Mouse (Mus musculus) bone marrow, adult 2 months (tissue): ENCODE data around the gene Scn1b. TPM values are rescaled to one million over a fixed set of nuclear protein-coding genes. Genes with fewer than 3 reads are reported as not detected.

Source experiments
- H3K27ac ChIP-seq: fragments of 200-500 bp; 2 replicates; pipeline ENCODE4 v1.5.1; 2012; ENCODE audit warnings: low read depth, mild to moderate bottlenecking, control low read depth, inconsistent platforms, low read length; ENCODE audit not compliant: control insufficient read depth, poor library complexity, insufficient read depth
- H3K4me1 ChIP-seq: fragments of 200-500 bp; 2 replicates; pipeline ENCODE4 v1.6.1; 2011; ENCODE audit warnings: low read length; ENCODE audit not compliant: control insufficient read depth, insufficient read depth
- H3K4me3 ChIP-seq: fragments of 200-500 bp; replicated peaks from 2 replicates; pipeline ENCODE3; 2011; ENCODE audit warnings: mild to moderate bottlenecking, low read depth, low read length, control low read depth; ENCODE audit not compliant: control insufficient read depth
- CTCF ChIP-seq: fragments of 200-500 bp; IDR thresholded peaks from 2 replicates; pipeline ENCODE4 v1.5.1; 2011; ENCODE audit warnings: low read length, control low read depth; ENCODE audit not compliant: control insufficient read depth, insufficient read depth
- POLR2A ChIP-seq: fragments of 200-500 bp; IDR thresholded peaks from 2 replicates; pipeline ENCODE4 v1.6.1; 2011; ENCODE audit warnings: low read depth, mild to moderate bottlenecking, control low read depth, low read length, borderline replicate concordance; ENCODE audit not compliant: control insufficient read depth
- WGBS: fragments of 180-500 bp; shearing (Covaris S2); methylation state at CpG from one replicate; pipeline ENCODE4 v1.1.7; 2018; 5-methylcytosine and 5-hydroxymethylcytosine counted together
- polyA plus RNA-seq: library from polyadenylated mRNA; stranded (reverse); fragments of >200 nt; gene quantifications from 2 replicates; pipeline ENCODE4 v1.2.4, GENCODE M21; 2011; ENCODE audit warnings: low replicate concordance; ENCODE audit not compliant: missing spikeins, insufficient read depth, insufficient read length

The Scn1b gene
- polyA plus RNA-seq, 1 experiment, result 6.2 TPM

- Histone ChIP-seq H3K4me1 (peaks cover 2% of the 10 kb centered on the region; the same call in 1 of the 2 replicates), H3K4me3 (no peak overlapping the region), H3K27ac (no peak overlapping the region)
- 85% methylated on average over 11 of the region's 11 CpGs for WGBS
- TF ChIP-seq POLR2A (no peak), CTCF (no peak)
Measured at GRCm38 (mm10) chr7:31107781-31108180, 19.0 kb downstream of the Scn1b start.

GRCm38 (mm10) chr7:31106166-31106565 lies 20.6 kb downstream of the Scn1b start:
- WGBS, result 11% methylated on average over 3 of the region's 3 CpGs
- H3K4me3 ChIP-seq, result no peak overlapping the region
- TF ChIP-seq CTCF (no peak), POLR2A (no peak)
- H3K4me1 ChIP-seq, result peaks cover under 1% of the 10 kb centered on the region; the same call in 1 of the 2 replicates
- no peak overlapping the region for H3K27ac ChIP-seq

- WGBS, result 52% methylated on average over 15 of the region's 15 CpGs
- TF ChIP-seq CTCF, result peak; percentile 68
- TF ChIP-seq POLR2A, result no peak
- H3K4me3 ChIP-seq, result no peak overlapping the region
- no peak overlapping the region for H3K27ac ChIP-seq
- no peaks in the 10 kb centered on the region for H3K4me1 ChIP-seq
Measured at GRCm38 (mm10) chr7:31105061-31105768, 21.6 kb downstream of the Scn1b start.

- Histone ChIP-seq H3K4me3 (no peak overlapping the region), H3K27ac (no peak overlapping the region), H3K4me1 (no peaks in the 10 kb centered on the region)
- TF ChIP-seq CTCF (no peak), POLR2A (no peak)
- WGBS, result 54% methylated on average over 14 of the region's 14 CpGs
Measured at GRCm38 (mm10) chr7:31100786-31101185, 26.0 kb downstream of the Scn1b start.

- Histone ChIP-seq H3K4me3 (no peak overlapping the region), H3K27ac (no peak overlapping the region), H3K4me1 (no peaks in the 10 kb centered on the region)
- TF ChIP-seq POLR2A (no peak), CTCF (peak; percentile 22; the same call in 1 of the 2 replicates)
- 83% methylated on average over 6 of the region's 6 CpGs for WGBS
Measured at GRCm38 (mm10) chr7:31099612-31099982, 27.2 kb downstream of the Scn1b start.

GRCm38 (mm10) chr7:31098697-31099611 lies 27.8 kb downstream of the Scn1b start:
- H3K27ac ChIP-seq, result no peak overlapping the region
- 83% methylated on average over 22 of the region's 22 CpGs for WGBS
- no peak overlapping the region for H3K4me3 ChIP-seq
- TF ChIP-seq POLR2A (no peak), CTCF (no peak)
- H3K4me1 ChIP-seq, result no peaks in the 10 kb centered on the region

- 45% methylated on average over 20 of the region's 20 CpGs for WGBS
- Histone ChIP-seq H3K4me1 (no peaks in the 10 kb centered on the region), H3K27ac (no peak overlapping the region), H3K4me3 (no peak overlapping the region)
- no peak for TF ChIP-seq POLR2A
- TF ChIP-seq CTCF, result peak; percentile 96
Measured at GRCm38 (mm10) chr7:31097583-31098248, 29.1 kb downstream of the Scn1b start.

- WGBS, result 72% methylated on average over 9 of the region's 9 CpGs
- Histone ChIP-seq H3K4me1 (no peaks in the 10 kb centered on the region), H3K27ac (no peak overlapping the region), H3K4me3 (no peak overlapping the region)
- TF ChIP-seq CTCF, result no peak
- TF ChIP-seq POLR2A, result no peak
Measured at GRCm38 (mm10) chr7:31096892-31097564, 29.8 kb downstream of the Scn1b start.
